Mouse (Mus musculus): ENCODE results near the gene Ccdc82. TPM values are rescaled to one million over a fixed set of nuclear protein-coding genes. Genes with fewer than 3 reads are reported as not detected.

The Ccdc82 gene
- total RNA-seq, 2 experiments from 2014 or later = 35.6 to 38.4 TPM

DNA sequence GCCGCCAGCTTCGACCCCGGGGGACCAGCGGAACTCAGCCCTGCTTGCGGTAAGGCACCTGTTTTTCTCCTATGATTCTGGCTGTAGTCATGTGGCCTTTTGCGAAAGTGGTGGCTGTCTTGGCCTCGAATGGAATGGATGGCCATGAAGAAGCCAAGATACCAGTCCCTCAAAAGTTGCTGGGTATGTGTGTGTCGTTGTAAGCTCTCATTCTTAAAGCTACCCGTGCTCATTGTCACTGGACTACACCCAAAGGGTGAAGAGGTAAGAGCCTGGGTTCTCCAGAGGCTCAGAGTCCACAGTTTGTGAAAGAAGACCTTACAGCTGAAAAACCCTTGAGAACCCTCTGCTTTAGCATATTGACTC is 51.7 kb downstream of the Ccdc82 start:
- no peak for ATAC-seq (replicated peaks; ENCODE audit: poor library complexity, severe bottlenecking)

DNA sequence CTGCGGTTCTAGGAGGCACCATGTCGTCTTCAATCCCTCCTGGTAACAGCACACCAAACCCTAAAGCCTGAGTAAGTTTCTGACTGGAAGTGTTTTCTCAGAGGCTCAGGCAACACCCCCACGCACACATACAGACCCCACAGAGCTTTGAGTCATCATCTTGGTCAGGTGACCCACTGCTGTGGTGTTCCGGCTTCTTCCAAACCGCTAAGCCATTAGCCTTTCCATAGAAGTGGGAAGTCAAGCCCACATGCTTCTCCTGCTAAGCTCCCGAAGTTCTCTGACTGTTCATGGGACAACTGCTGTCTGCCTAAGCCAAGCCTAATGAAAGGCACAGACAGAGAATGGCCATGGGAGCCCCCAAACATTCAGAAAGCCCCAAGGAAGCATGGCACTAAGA is 52.4 kb downstream of the Ccdc82 start:
- ATAC-seq (replicated peaks; ENCODE audit: poor library complexity, severe bottlenecking) = 0 out of 2 replicates have a peak, but pooled peaks have one; percentile 7

DNA sequence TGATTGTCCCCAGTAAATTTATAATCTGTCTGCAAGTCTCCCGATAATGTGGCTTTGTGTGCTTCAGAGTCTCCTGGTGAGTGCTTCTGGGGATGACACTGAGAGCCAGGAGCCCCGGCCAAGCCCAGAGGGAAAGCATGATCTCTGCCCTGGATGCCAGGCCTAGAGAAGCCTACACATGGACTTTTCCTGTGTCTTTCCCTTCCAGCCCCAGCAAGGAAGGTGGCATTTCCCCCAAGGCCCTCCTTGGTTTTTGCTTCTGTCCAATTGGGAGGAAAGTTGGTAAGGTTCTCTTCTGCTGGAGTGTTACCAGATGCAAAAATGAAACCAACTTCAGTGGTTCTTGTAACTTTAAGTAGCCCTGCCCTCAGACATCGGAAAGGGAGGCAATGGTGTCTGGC is 53.3 kb downstream of the Ccdc82 start:
- no peak for ATAC-seq (replicated peaks; ENCODE audit: poor library complexity, severe bottlenecking)

DNA sequence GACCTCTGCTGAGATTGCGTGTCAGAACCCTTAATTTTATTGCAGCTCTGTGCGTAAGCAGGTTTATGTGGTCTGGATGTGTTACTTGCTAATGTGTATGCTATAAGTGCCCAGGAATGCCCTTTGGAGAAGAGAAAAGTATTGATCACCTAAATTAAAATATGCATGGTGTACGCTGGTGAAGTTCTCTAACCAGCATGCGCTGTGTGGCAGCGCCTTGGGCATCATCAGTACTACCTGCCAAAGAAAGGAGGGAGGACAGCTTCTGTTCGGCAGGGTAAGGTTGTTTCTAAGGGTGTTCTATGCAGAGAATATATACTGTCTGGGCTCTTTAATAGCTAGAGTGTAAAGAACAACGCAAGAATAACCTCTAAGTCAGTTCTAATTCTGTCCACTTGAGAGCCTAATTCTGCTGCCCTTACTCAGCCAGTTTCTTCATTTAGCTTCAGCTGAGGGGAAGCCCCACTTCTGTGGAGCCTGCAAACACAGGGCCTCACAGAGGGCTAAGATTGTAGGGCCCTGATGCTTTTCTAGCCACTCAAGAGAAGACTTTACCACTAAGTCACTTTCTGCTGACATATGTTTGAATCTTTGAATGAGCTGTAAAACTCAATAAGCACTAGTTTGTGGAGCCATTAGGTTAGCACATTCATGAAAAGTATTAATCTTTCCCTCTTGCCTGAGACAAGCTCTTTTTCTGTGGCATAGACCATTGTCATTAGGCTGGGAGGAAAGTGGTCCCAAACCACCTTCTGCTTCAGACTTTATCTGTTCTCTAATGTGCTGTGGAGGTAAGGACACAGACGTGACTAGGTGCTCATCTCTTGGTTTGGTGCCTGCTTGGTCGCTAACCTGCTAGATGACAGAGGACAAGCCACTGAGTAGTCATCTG is 54.4 kb downstream of the Ccdc82 start:
- ATAC-seq (replicated peaks; ENCODE audit: poor library complexity, severe bottlenecking) = no peak

DNA sequence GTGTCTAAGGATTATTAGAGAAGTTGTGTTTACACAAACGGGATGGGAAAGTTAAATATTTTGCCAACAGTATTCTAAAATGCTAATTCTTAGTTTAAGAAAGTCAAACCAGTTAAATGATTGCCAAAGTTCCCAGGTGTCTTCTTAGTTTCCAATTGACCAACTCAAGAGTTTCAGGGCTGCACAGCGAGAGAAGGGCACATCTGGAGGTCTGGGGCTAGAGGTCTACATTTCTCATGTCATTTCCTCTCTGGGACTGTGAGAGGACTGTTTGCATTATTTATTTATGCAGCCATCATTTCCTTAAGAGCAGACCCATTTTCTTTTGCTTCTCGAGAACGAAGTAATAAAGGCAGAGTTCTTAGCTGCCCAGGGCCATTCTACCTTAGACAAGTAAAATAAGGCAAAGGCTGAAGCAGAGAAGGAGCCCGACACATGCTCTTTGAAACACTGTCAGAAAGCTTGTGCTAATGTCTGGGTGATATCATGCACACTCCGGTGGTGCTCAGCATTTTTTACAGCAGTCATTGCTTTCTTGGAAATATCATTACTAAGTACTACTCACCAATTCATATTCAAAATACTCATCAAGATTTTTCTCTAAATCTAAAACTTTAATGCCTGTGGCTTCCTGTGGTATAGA is 55.5 kb downstream of the Ccdc82 start:
- no peak for ATAC-seq (replicated peaks; ENCODE audit: poor library complexity, severe bottlenecking)

DNA sequence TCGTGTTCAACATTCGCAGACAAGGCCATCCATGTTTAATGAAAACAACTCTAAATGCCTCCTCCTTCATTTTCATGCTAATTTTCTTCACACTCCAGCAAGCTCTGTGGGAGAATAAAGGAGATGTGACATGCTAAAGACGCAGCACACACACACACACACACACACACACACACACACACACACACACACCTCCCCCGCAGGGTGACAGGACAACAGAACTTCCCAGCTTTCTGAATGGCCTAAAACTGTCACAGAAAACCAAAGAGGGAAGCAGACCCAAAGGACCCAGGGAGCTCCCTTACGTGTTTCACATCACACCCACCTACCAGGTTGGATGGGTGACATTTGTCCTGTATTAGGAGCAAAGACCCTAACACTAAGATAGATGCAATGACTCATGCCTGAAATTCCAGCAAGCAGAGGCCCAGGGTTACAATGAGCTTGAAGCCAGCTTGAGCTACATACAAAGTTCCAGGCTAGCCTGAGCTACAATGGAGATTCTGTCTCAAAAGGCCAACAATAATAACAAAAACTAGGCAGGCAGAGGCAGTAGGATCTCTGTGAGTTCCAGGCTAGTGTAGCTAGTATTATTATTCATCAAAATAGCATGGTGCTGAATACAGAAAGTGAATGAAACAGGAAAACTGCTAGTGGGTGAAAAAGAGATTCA is 56.5 kb downstream of the Ccdc82 start:
- ATAC-seq (replicated peaks; ENCODE audit: poor library complexity, severe bottlenecking) = no peak

DNA sequence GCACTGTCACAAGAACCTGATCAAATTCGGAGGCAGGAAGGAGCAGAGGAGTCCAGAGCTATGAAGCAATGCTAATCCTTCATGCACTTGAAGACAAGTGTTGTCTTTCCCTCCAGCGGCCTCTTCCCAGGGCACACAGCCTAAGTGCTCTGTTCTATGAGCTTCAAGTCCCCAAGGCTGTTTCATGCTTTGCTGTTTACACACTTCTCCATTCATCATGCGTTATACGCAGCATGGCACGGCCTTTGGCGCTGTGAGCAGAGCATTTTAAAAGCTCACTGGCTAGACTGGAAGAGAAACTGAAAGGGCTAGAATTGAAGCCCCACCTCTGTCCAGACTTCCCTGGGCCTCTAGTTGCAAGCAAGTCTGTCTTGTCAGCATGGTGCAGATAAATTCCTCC is 57.2 kb downstream of the Ccdc82 start:
- peak; percentile 71 for ATAC-seq (replicated peaks; ENCODE audit: poor library complexity, severe bottlenecking)

DNA sequence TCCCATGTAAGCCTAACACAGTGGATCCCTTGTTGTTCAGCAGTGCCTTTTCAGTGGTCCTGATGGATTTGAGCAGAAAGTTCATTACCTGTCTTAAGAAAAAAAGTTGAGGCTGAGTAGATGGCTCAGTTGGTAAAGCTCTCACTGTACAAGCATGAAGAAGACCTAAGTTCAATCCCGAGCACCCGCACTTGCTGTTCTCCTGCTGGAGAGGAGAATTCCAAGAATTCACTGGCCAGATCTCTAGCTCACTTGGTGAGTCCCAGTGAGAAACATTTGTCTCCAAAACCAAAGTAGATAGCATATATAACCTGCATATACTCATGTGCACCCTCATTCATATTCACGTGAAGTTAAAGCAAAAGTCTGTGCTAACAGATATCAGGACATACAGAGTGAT is 59.7 kb downstream of the Ccdc82 start:
- no peak for ATAC-seq (replicated peaks; ENCODE audit: poor library complexity, severe bottlenecking)

DNA sequence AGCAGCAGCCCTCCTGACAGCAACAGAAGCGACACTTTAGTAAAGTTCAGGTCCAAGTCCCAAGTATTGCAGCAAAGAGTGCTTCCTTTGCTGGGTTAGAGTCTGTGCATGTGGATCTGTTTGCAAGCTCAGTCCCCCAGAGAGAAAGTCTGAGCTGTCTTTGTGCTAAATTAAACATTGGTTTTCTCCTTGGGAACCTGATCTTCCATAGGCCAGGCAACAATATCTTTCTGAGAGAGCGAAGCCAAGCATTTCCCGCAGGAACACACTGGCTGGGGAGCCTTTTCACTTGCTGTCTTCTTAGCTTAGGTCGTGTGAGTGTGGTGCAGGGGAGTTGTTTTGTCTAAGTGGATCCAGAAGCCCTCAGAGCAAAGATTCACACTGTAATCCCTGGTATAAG is 60.5 kb downstream of the Ccdc82 start:
- ATAC-seq (replicated peaks; ENCODE audit: poor library complexity, severe bottlenecking) = no peak

DNA sequence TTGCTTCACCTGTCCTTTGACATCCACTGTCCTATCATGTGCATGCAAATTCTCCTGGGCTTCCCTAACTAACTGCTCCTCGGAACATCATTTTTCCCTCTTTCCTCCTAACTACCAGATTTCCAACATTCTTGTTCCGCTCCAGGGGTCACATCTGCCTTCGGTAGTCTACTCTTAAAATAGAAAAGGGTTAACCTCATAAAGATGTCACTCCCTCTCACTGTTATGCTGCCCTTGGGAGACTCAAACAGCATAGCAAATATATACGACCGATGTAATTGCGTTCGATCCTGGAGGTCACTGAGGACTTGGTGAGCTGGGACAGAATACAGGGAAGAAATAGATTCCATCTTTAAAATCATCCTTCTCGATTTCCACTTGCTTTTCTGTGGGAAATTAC is 62.0 kb downstream of the Ccdc82 start:
- no peak for ATAC-seq (replicated peaks; ENCODE audit: poor library complexity, severe bottlenecking)

DNA sequence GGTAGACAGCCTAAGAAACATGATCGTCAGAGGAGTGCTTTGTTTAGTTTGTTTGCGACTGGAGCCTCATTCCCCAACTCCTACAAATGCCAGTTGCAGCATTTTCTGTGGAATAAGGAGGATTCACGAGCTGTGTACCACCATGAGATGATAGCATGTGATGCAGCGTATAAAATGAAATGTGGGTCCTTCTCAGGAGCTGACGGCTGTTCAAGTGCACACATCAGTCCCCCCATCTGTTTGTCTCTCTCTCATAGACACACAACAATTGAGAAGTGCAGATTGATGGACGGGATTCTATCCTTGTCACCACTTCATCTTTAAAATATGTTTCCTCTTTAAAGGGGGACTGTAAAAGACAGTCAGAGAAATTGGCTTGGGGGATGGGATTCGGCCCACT is 63.1 kb downstream of the Ccdc82 start:
- no peak for ATAC-seq (replicated peaks; ENCODE audit: poor library complexity, severe bottlenecking)

DNA sequence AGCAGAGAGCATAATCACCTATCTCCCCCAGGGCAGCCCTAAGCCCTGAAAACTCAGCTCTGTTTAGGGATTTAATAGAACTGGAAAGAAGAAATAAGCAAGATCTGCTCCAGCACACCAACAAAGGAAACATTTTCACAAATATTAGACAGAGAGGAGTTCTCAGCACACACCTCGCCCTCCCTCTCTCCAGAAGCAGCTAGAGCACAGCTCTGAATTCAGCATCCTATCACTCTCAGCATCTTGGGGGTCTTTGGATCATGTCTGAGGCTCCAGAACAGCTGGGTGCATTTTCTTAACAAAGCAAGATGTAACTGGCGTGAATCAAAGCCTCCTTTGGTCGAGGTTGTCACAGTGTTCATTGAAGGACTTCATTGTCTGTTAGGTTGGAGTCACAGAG is 63.5 kb downstream of the Ccdc82 start:
- no peak for ATAC-seq (replicated peaks; ENCODE audit: poor library complexity, severe bottlenecking)

DNA sequence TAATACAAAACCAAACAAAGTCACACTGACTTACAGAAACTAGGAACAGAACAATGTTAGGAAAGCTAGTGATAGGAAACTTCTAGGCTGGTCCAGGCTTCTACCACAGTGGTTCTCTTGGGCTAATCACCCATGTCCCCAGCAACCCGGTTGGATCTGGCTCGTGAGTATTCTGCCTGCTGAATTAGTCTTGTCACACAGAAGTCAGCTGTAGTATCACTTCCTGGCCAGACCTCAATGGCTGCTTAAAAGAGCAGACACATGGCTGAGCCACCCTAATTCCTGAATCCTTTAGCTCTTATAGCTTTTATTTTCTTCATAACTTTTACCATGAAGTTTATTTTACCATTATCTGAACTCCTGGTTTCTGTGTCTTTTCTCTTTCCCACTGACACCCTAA is 64.3 kb downstream of the Ccdc82 start:
- peak; percentile 65 for ATAC-seq (replicated peaks; ENCODE audit: poor library complexity, severe bottlenecking)

DNA sequence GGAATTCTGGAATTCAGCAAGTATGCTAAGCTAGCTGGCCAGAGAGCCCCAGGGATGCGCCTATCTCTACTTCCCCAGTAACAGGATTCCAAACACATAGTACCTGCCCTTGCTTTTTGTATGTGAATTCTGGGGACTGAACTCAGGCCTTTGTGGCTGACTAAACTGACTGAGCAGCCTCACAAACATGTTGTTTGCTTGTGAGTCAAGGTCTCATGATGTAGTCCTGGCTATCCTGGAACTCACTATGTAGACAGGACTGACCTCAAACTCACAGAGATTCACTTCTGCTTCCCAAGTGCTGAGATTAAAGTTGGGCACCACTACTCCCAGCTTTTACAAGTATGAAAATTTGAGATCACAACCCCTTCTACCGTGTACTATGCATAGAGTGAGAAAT is 67.2 kb downstream of the Ccdc82 start:
- ATAC-seq (replicated peaks; ENCODE audit: poor library complexity, severe bottlenecking) = no peak

DNA sequence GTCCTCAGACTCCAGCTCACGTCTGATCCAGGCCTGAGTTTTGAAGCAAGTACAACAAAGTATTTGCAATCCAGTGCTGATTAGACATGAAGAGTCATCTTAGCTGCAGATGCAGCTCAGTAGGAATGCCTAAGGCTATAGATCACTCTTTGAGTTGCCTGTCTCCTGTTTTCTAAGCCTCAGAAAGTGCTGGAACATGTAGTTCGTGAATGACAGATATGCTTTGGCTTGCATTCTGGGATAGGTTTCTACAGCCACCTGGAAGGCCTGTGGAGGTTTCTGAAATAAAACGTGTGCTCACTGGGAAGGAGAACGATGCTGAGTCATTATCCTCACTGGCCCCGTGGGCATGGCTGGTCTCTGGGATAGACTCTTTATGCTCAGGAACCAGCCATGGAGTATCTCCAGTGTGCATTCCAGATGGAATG is 67.8 kb downstream of the Ccdc82 start:
- no peak for ATAC-seq (replicated peaks; ENCODE audit: poor library complexity, severe bottlenecking)

DNA sequence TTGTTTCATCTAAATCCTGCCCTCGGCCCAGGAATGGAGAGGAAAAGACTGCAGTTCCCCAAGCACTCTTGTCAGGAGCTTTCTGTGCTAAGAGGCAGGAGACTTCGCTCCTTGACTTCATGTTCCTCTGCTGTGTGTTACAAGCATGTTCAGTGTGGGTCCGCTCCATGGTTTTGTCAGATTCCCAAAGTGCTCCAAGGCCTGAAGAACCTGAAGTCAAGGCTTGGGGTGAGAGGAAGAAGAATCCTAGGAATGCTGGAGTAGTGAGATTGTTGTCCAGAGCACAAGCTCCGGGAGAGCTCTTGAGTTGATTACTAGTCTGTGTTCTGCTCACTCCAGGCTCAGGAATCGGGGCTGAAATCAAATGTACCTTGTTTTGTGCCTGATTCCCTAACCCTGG is 68.6 kb downstream of the Ccdc82 start:
- ATAC-seq (replicated peaks; ENCODE audit: poor library complexity, severe bottlenecking) = no peak

DNA sequence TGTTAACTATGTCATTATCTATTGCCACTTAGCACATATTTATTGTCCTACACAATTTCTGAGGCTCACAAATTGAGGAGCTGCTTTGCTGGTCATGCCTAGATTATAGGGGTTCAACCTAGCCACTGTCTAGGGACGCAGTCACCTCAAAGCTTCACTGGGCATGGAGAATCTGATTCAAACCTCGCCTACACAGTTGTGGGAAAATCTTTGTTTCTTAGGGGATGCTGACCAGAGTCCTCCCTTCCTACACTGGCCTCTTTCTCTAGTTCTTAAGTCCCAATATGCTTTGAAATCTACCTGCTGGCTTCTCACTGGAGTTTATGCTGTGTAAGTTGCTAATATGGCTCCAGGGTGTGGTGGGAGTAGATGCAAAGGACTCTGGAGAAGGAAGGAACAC is 72.8 kb downstream of the Ccdc82 start:
- no peak for ATAC-seq (replicated peaks; ENCODE audit: poor library complexity, severe bottlenecking)

DNA sequence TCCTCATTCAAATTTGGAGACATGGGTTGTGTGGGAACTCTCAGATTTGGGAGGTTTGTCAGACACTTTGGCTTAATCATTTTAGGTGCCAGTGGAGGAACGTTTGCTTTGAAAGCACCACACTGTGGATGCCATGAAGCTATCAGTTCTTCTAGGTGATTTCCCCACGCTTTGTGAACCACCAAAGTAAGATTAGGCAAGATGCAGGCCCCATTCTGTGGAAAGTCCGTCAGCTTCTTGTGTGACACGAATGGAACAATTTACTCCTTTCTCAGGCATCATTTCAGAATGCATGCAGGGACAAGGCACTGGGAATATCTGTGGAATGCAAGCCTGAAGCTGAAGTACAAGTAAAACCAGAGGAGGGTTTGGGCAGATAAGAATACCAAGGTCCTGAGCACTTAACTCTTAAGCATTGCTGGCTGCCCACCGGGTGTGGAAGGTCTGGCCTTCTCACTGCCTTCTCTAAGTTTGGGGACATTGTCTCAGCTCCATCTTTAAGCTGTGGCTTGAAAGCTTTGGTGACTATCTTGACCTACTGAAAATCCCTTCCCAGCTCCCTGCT is 74.1 kb downstream of the Ccdc82 start:
- ATAC-seq (replicated peaks; ENCODE audit: poor library complexity, severe bottlenecking) = no peak

DNA sequence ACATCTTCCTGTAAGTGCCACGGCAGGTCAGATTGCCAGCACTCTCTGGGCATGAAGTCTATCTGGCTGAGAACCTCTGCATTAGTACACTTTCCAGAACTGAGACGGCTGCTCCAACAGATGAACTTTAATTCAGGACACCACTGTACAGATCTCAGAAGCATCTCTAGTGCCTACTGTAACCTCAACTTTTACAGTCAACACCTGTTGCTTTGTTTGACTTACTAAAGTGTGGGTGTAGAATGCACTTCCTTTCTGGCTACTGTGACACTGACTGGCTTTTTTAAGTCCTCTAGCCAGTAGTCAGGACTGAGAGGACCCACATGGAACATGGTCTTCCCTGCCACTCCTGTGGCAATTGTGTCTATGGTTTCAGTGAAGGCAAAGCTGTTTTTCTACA is 76.3 kb downstream of the Ccdc82 start:
- ATAC-seq (replicated peaks; ENCODE audit: poor library complexity, severe bottlenecking) = peak; percentile 35

DNA sequence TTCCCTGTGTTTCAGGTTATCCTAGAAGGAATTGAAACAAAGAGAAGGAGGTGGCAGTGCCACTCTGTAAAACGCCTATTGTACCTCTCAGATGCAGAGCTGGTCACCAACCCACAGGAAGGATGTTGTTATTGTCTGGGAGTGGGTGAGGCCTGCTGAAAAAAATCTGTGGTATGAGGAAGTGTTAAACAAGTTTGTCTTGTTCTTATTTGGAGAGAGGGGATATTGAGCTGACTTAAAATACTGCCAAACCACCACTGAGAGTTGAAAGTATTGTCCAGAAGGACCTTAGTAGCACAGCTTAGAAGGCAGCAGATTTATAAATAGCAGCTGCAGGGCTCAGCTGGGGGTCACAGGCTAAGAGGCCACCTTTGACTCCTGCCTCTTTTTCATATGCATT is 76.9 kb downstream of the Ccdc82 start:
- peak; percentile 90 for ATAC-seq (replicated peaks; ENCODE audit: poor library complexity, severe bottlenecking)
